Mouse (Mus musculus) spleen, adult 2 months (tissue): ENCODE measurements around the gene Dnttip1.

Experiments
- CTCF ChIP-seq: fragments of 200-500 bp; IDR thresholded peaks from 2 replicates; pipeline ENCODE4 v1.5.1; 2011; ENCODE audit warnings: mild to moderate bottlenecking, inconsistent platforms; ENCODE audit not compliant: insufficient read depth, insufficient read length, insufficient replicate concordance; ENCODE audit errors: extremely low read depth
- POLR2A ChIP-seq: fragments of 200-500 bp; IDR thresholded peaks from 2 replicates; pipeline ENCODE4 v1.6.1; 2011; ENCODE audit warnings: low read depth, low read length, inconsistent platforms

GRCm38 (mm10) chr2:164803921-164804313 lies 58.1 kb downstream of the Dnttip1 start:
- TF ChIP-seq CTCF (no peak), POLR2A (no peak)
